Mouse (Mus musculus) thymus, adult 2 months (tissue): ENCODE measurements around the gene Sox14. TPM values are rescaled to one million over a fixed set of nuclear protein-coding genes. Genes with fewer than 3 reads are reported as not detected.

Experiments used
- DNase-seq: peaks from one replicate; pipeline ENCODE4 v3.0.0; 2021
- H3K27ac ChIP-seq: fragments of 200-500 bp; 2 replicates; pipeline ENCODE4 v1.5.1; 2012; ENCODE audit warnings: low read length, control low read depth; ENCODE audit not compliant: control insufficient read depth, insufficient read depth
- H3K27me3 ChIP-seq: fragments of 200-500 bp; 2 replicates; pipeline ENCODE4 v1.6.1; 2012; ENCODE audit warnings: mild to moderate bottlenecking, low read length, moderate library complexity, mixed read lengths; ENCODE audit not compliant: control insufficient read depth, insufficient read depth
- H3K36me3 ChIP-seq: fragments of 200-500 bp; 2 replicates; pipeline ENCODE4 v1.6.1; 2012; ENCODE audit warnings: mild to moderate bottlenecking, low read length, moderate library complexity; ENCODE audit not compliant: control insufficient read depth, insufficient read depth
- H3K4me1 ChIP-seq: fragments of 200-500 bp; replicated peaks from 2 replicates; pipeline ENCODE4 v1.6.1; 2012; ENCODE audit warnings: low read length; ENCODE audit not compliant: control insufficient read depth, insufficient read depth
- H3K4me3 ChIP-seq: fragments of 200-500 bp; 2 replicates; pipeline ENCODE4 v1.5.1; 2012; ENCODE audit warnings: mild to moderate bottlenecking, low read length, control low read depth, moderate library complexity; ENCODE audit not compliant: control insufficient read depth, insufficient read depth
- CTCF ChIP-seq: fragments of 200-500 bp; IDR thresholded peaks from 2 replicates; pipeline ENCODE4 v1.5.1; 2012; ENCODE audit warnings: mild to moderate bottlenecking, control low read depth, low read length, moderate library complexity, borderline replicate concordance; ENCODE audit not compliant: control insufficient read depth, poor library complexity, insufficient read depth; ENCODE audit errors: extremely low read depth
- POLR2A ChIP-seq: fragments of 200-500 bp; IDR thresholded peaks from 2 replicates; pipeline ENCODE4 v1.6.1; 2012; ENCODE audit warnings: mild to moderate bottlenecking, low read length, control low read depth, moderate library complexity; ENCODE audit not compliant: control insufficient read depth, poor library complexity, insufficient read depth; ENCODE audit errors: extremely low read depth
- WGBS: fragments of 180-500 bp; shearing (Covaris S2); methylation state at CpG from one replicate; pipeline ENCODE4 v1.1.7; 2018; 5-methylcytosine and 5-hydroxymethylcytosine counted together
- polyA plus RNA-seq: library from polyadenylated mRNA; depleted of rRNA; stranded (reverse); fragments of >200 nt; gene quantifications from 2 replicates; pipeline ENCODE4 v1.2.3, GENCODE M21; 2012

Gene Sox14
- polyA plus RNA-seq, 1 experiment: 0.08 TPM

DNA sequence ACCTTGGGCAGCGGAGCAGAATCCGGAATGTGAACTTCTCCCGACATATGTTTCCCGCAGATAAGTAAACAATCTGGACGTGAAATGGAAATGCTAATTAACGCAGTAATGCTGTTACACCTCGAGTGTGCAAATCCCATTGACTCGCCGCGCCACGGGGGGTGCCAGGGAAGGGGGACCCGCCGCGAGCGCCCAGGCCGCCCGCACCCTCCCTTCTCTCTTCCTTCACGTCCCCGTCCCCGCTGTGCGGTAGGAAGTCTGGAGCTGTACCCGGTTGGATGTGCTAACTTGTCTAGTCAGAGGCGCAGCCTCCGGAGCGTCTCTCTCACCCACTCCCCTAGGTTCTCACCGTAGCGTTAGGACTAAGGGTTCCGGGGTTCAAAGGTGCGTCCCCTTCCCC lies 6.7 kb downstream of the Sox14 start:
- H3K36me3 ChIP-seq: no peaks in the 10 kb centered on the region
- no peak for DNase-seq
- H3K4me3 ChIP-seq: no peak overlapping the region
- H3K27ac ChIP-seq: no peak overlapping the region
- TF ChIP-seq CTCF: no peak
- TF ChIP-seq POLR2A: no peak
- H3K4me1 ChIP-seq: peaks cover 2% of the 10 kb centered on the region; the same call in 1 of the 2 replicates
- 4% methylated on average over 29 of the region's 29 CpGs for WGBS
- peaks cover 30% of the 10 kb centered on the region for H3K27me3 ChIP-seq

- Histone ChIP-seq H3K4me1 (peaks cover 2% of the 10 kb centered on the region; the same call in 1 of the 2 replicates), H3K27ac (no peak overlapping the region), H3K4me3 (no peak overlapping the region), H3K36me3 (no peaks in the 10 kb centered on the region), H3K27me3 (peaks cover 30% of the 10 kb centered on the region)
- no peak for DNase-seq
- TF ChIP-seq POLR2A (no peak), CTCF (no peak)
- WGBS: 4% methylated on average over 26 of the region's 26 CpGs
Measured at GRCm38 (mm10) chr9:99868606-99869005, 7.4 kb downstream of the Sox14 start.

GRCm38 (mm10) chr9:99868054-99868453 lies 7.9 kb downstream of the Sox14 start:
- no peaks in the 10 kb centered on the region for H3K36me3 ChIP-seq
- H3K4me1 ChIP-seq: peaks cover 2% of the 10 kb centered on the region; the same call in 1 of the 2 replicates
- DNase-seq: no peak
- H3K4me3 ChIP-seq: no peak overlapping the region
- peaks cover 30% of the 10 kb centered on the region for H3K27me3 ChIP-seq
- no peak overlapping the region for H3K27ac ChIP-seq
- 8% methylated on average over 11 of the region's 11 CpGs for WGBS
- no peak for TF ChIP-seq POLR2A
- TF ChIP-seq CTCF: no peak

DNA sequence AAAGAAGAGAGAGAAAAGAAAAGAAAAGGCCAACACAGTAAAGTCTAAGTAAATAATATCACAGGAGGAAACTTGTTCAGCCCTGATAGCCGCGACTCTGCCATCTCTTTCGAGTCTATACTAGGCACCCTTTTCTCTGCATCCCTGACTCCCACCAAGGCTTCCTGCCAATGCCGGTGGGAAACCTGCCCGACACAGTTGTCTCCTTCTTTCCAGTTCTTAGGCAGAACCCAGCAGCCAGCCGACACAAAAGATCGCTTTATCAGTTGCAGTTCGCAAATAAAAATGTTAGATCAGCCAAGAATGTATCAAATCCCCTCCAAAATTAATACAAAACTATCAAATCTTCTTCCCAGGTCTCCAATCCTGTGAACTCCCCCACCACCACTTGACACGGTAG lies 13.0 kb downstream of the Sox14 start:
- H3K36me3 ChIP-seq: no peaks in the 10 kb centered on the region
- H3K27me3 ChIP-seq: no peaks in the 10 kb centered on the region
- H3K4me1 ChIP-seq: no peaks in the 10 kb centered on the region
- TF ChIP-seq CTCF (no peak), POLR2A (no peak)
- DNase-seq: no peak
- 88% methylated on average over 9 of the region's 9 CpGs for WGBS
- H3K27ac ChIP-seq: no peak overlapping the region
- H3K4me3 ChIP-seq: no peak overlapping the region

DNA sequence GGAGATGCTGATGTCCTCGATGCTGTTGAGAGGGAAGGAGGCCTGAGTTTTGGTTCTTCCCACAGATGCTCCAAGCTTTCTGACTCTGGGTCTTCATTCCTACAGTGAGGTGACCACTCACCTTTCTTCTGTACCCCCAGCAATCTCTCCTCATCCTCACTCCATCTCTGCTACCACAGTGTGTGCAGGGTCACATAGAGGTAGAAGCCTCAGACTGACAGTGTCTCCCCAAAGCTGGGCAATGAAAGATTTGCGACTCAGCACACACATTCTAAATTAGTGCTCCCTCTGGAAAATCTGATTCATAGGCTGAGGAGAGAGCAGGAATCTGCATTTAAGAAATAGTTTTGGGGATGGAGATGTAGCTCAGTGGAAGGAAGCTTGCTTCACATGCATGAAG lies 21.5 kb downstream of the Sox14 start:
- no peak for DNase-seq
- WGBS: 92% methylated on average over 2 of the region's 2 CpGs
- H3K4me1 ChIP-seq: no peaks in the 10 kb centered on the region
- TF ChIP-seq POLR2A (no peak), CTCF (no peak)
- H3K4me3 ChIP-seq: no peak overlapping the region
- H3K27ac ChIP-seq: no peak overlapping the region
- no peaks in the 10 kb centered on the region for H3K36me3 ChIP-seq
- no peaks in the 10 kb centered on the region for H3K27me3 ChIP-seq

- Histone ChIP-seq H3K4me3 (no peak overlapping the region), H3K4me1 (no peaks in the 10 kb centered on the region), H3K27me3 (no peaks in the 10 kb centered on the region), H3K27ac (no peak overlapping the region), H3K36me3 (no peaks in the 10 kb centered on the region)
- no peak for DNase-seq
- TF ChIP-seq CTCF: no peak
- 65% methylated on average over 11 of the region's 11 CpGs for WGBS
Measured at GRCm38 (mm10) chr9:99853356-99853755, 22.6 kb downstream of the Sox14 start.

- Histone ChIP-seq H3K4me3 (no peak overlapping the region), H3K4me1 (no peaks in the 10 kb centered on the region), H3K27me3 (no peaks in the 10 kb centered on the region), H3K27ac (no peak overlapping the region), H3K36me3 (no peaks in the 10 kb centered on the region)
- no peak for DNase-seq
- 88% methylated on average over 7 of the region's 7 CpGs for WGBS
- TF ChIP-seq POLR2A (no peak), CTCF (no peak)
Measured at GRCm38 (mm10) chr9:99850354-99850753, 25.6 kb downstream of the Sox14 start.
